Mouse (Mus musculus): ENCODE measurements around the gene Acaca.

GRCm38 (mm10) chr11:84292532-84292931 is 163.1 kb downstream of the Acaca start:
- TF ChIP-seq GATA1 (IDR thresholded peaks at IDR 0.05; ENCODE audit: borderline replicate concordance, low read length) (no peak), FLI1 (IDR thresholded peaks at IDR 0.05; ENCODE audit: low read length) (no peak)
